Mouse (Mus musculus): Measurements from ENCODE around the gene Clybl.

GRCm38 (mm10) chr14:122183974-122184373 lies 2.5 kb downstream of the Clybl start:
- TF ChIP-seq ZC3H11A (IDR thresholded peaks at IDR 0.05; ENCODE audit: low read depth, low read length) (no peak), USF2 (conservative IDR thresholded peaks at IDR 0.05; ENCODE audit: low read depth, low read length) (no peak), SIN3A (IDR thresholded peaks at IDR 0.05; ENCODE audit: low read length) (no peak)

All from CH12.LX (cell line).